Mouse (Mus musculus): ENCODE measurements around the gene Pcdh9.

DNA sequence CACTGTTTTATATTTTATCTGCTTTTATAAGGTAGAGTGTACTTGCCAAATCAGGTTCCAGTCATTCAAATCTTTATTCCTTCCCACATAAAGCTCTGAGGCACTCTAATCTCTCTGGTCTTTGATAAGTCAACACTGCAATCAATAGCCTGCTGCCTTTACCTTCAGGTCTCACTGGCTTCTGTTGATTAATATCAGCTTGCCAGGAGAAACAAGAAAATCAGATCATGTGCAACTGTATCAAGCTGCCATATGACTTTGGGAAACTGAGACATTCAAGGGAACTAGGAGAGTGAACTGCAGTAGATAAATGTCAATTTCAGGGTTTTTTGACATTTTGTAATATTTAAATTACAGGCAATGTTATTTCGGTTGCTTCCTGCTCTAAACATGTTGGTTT lies 189.6 kb downstream of the Pcdh9 start:
- TF ChIP-seq CTCF (conservative IDR thresholded peaks at IDR 0.05; ENCODE audit: insufficient read depth, insufficient read length, low read depth, low read length) (no peak), POLR2A (IDR thresholded peaks at IDR 0.05; ENCODE audit: low read depth, low read length) (no peak)
